Mouse (Mus musculus) lung, postnatal 25 days (tissue): ENCODE results near the gene Heatr9.
"Not testable (repeated sequence)": the region's sequence is repeated elsewhere in the genome, so short reads cannot be mapped to it uniquely, and the experiment has no call there.

ENCODE experiments used
- DNase-seq: peaks from one replicate; pipeline ENCODE4 v3.0.0; 2022; ENCODE audit warnings: low spot score

The Heatr9 gene

GRCm38 (mm10) chr11:83522075-83522474 lies at the start of gene Heatr9:
TSS of gene Heatr9 (minus strand) at chr11:83522175.
- no peak for DNase-seq

GRCm38 (mm10) chr11:83570189-83570588 lies 48.2 kb upstream of the Heatr9 start:
- no peak for DNase-seq

GRCm38 (mm10) chr11:83569249-83569648 lies 47.3 kb upstream of the Heatr9 start:
- DNase-seq: no peak

- DNase-seq: no peak
These were observed 46.8 kb upstream of the Heatr9 start for GRCm38 (mm10) chr11:83568786-83569185.

GRCm38 (mm10) chr11:83568061-83568460 lies 46.1 kb upstream of the Heatr9 start:
- no peak for DNase-seq

GRCm38 (mm10) chr11:83567311-83567710 lies 45.3 kb upstream of the Heatr9 start:
- DNase-seq: no peak

GRCm38 (mm10) chr11:83566617-83567016 lies 44.6 kb upstream of the Heatr9 start:
- DNase-seq: no peak

GRCm38 (mm10) chr11:83563754-83564153 lies 41.8 kb upstream of the Heatr9 start:
- DNase-seq: no peak

GRCm38 (mm10) chr11:83562311-83562887 lies 40.4 kb upstream of the Heatr9 start:
- DNase-seq: no peak

GRCm38 (mm10) chr11:83560405-83560804 lies 38.4 kb upstream of the Heatr9 start:
- no peak for DNase-seq

- no peak for DNase-seq
These were observed 35.1 kb upstream of the Heatr9 start for GRCm38 (mm10) chr11:83557074-83557473.

- DNase-seq: peak; percentile 59
These were observed 34.3 kb upstream of the Heatr9 start for GRCm38 (mm10) chr11:83556085-83556781.

GRCm38 (mm10) chr11:83551668-83552067 lies 29.7 kb upstream of the Heatr9 start:
- DNase-seq: no peak

GRCm38 (mm10) chr11:83551037-83551436 lies 29.1 kb upstream of the Heatr9 start:
- DNase-seq: not testable (repeated sequence)

- no peak for DNase-seq
These were observed 28.2 kb upstream of the Heatr9 start for GRCm38 (mm10) chr11:83550186-83550632.

GRCm38 (mm10) chr11:83544214-83544613 lies 22.2 kb upstream of the Heatr9 start:
- no peak for DNase-seq

GRCm38 (mm10) chr11:83541415-83541814 lies 19.4 kb upstream of the Heatr9 start:
- DNase-seq: no peak

GRCm38 (mm10) chr11:83540931-83541330 lies 19.0 kb upstream of the Heatr9 start:
- DNase-seq: no peak

GRCm38 (mm10) chr11:83538705-83539314 lies 16.8 kb upstream of the Heatr9 start:
- DNase-seq: no peak

- DNase-seq: no peak
These were observed 14.9 kb upstream of the Heatr9 start for GRCm38 (mm10) chr11:83536831-83537230.

- peak; percentile 65 for DNase-seq
These were observed 12.8 kb upstream of the Heatr9 start for GRCm38 (mm10) chr11:83534609-83535423.

GRCm38 (mm10) chr11:83534143-83534542 lies 12.2 kb upstream of the Heatr9 start:
- DNase-seq: no peak
